Mouse (Mus musculus) urinary bladder, postnatal 10 days (tissue): ENCODE measurements around the gene Hsd17b1.
A peak's percentile ranks its signal among the peaks of the same experiment; 100 is the strongest.
"Not testable (repeated sequence)": the region's sequence is repeated elsewhere in the genome, so short reads cannot be mapped to it uniquely, and the experiment has no call there.

Experiments used
- DNase-seq: peaks from one replicate; pipeline ENCODE4 v3.0.0; 2022; ENCODE audit warnings: low spot score

The Hsd17b1 gene

DNA sequence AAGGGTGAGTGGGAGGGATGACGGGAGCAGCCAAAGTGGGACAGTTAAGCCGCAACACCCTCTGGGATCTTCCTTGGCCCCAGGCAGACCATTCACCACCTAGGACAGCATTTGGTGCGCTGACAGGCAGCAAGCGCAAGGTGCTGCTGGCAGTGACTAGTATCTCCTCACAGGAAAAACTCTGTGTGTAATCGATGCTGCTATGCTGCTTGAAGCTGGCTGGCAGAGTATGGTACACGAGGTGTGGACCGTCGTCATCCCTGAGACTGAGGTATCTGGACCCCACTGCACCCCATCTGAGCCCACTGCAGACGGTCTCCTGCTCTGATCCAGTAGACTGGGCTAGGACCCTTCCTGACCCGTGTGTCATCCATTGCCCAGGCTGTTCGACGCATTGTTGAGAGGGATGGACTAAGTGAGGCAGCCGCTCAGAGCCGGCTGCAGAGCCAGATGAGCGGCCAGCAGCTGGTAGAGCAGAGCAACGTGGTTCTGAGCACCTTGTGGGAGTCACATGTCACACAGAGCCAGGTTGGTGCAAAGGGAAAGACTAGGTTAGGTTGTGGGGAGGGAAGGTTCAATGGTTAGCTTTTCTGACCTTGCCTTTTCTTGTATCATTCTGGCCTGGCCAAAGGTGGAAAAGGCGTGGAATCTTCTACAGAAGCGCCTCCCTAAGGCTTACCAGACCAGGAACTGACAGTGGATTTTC is 7.6 kb downstream of the Hsd17b1 start:
- DNase-seq = no peak

DNA sequence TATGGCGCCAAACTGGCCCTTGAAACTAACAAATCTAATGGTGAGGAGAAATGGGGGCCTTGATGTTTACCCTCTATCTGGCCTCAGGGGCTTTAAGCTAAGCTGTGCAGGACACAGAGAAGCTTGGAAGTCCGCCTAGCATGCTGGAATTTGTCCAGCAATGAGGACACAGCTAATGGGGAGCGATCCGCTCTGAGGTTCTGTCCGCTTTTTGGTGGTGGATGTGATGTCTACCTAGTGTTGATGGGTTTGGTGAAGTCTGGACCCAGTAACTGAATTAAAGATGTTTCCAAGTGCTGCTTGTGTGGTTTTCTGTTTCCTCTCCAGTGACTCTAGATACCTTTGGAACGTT is 8.1 kb downstream of the Hsd17b1 start:
- no peak for DNase-seq

DNA sequence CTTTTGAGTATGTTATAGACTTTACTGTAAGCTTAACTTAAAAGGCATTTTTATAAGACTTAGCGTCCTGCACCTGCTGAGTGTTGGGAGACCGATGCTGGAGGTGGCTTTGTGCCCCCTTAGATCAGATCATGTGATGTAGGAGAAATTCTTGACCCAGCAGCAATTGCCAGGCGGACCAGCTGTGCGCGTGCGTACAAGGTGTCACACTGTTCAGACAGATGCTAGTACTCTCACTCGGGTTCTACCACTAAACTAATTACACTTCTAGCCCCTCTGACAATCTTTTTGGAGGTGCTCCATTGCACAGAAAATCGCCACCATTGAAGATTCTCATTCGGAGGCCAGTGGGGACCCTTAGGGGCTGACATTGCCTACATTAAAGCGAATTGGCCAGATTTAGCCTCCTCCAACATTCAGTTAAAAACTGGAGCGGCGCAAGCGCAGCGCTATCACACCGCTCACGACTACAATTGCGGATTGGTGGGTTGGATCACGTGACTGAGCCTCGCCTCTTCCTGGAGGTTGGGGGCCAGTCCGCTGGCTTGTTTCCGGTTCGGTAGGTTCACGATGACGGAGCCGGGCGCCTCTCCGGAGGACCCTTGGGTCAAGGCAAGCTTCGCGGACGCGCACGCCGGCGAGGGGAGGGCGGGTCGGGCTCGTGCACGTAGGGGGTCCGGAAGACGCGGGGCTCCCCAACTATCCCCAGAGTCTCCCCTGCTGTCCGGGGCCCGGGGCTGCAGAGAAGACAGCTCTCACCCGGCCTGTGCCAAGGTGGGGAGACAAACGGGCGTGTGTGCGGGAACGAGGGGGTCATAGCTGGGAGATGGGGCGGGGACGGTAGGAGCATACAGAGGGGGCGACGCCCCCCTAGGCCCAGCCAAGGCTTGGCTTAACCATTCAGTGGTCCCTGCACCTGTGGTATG is 8.8 kb downstream of the Hsd17b1 start, which contains the start of gene Mlx:
Gene Mlx (plus strand): TSS at position 522 of the 926 bp plus-strand sequence.
- DNase-seq = peak; percentile 64

DNA sequence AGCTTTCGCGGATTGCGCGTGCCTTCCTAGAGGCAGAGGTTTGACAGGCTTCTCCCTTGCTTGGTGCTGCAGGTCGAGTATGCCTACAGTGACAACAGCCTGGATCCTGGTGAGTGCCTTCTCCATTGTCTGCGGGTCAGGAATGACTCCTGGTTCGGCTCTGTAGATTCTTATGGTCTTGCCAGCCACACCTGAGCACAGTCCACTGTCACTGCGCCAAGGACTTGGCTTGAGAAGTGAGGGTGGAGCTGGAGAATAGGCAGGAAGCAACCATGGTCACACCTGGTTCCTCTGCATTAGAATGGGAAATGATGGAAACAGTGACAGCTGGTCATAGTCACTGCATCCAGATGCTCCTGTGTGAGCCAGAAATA is 9.5 kb downstream of the Hsd17b1 start:
- DNase-seq = no peak

DNA sequence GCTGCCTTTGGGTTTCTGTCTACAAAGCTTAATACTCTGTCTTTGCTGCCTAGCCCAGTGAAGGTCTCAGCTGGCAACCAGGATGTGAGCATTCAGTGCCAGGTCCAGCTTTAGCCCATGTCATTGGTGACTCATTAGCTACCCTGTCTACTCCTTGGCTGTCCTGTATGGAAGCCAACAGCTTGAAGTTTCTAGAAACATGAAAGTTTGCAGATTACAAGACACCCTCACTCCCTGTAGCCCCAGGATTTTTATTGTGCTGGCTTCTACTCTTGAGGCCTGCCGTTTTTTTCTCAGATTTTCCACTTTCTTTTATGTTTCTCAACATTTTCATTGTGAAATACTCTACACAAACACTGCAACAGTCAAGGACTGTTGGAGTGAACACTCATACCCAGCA is 11.7 kb downstream of the Hsd17b1 start:
- no peak for DNase-seq

DNA sequence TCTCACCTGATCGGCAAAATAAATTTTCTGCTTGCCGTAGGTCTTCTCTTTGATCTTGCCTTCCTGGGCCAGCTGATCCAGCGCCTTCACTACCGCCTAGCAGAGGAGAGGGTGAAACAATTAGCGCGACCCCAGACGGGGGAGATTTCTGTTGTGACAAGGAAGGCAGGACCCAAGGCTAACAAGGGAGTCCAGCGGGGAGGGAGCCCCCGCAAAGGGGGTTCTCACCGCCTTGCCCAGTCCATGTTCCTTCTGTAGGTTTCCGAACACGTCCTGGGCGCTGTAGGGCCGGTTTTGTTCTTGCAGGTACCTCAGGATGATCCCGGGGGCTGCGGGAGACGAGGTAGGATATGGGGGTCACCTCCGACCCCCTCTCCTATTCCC is 16.7 kb downstream of the Hsd17b1 start:
- no peak for DNase-seq

DNA sequence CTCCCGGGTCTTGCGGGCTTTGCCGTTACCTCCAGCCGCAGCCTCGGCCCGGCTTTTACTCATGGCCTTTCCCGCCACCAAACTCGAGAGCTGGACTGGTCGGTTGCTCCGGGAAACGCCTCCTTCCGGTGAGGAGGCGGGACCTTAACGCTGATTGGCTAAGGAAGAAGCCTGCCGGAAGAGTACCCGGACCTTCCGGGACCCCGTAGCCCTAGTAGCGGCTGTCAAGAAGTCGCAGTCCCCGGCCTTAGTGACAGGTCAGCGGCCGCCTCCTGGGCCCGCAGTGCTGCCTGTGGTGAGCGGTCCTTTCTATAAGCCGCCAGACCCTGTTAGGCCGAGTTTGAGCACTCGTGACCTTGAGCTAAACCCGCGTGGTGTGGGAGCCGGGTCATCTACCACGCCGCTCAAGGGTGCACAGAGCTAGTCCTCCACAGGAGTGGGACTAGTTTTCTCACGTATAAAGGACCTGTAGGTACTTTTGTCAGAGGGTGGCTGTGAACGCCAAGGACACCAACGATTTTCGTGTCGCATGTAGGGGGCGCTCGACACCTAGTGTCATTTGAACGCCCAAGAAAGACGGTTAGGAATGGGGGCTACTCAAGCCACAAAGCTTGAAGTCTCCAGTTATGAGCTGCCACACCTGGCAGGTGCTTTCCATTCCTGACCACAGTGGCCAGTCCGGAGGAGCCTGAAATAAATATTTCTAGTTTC is 17.3 kb downstream of the Hsd17b1 start, which contains the start of gene Psmc3ip:
Gene Psmc3ip (minus strand): TSS at position 123 of the 711 bp plus-strand sequence.
- peak; percentile 64 for DNase-seq

DNA sequence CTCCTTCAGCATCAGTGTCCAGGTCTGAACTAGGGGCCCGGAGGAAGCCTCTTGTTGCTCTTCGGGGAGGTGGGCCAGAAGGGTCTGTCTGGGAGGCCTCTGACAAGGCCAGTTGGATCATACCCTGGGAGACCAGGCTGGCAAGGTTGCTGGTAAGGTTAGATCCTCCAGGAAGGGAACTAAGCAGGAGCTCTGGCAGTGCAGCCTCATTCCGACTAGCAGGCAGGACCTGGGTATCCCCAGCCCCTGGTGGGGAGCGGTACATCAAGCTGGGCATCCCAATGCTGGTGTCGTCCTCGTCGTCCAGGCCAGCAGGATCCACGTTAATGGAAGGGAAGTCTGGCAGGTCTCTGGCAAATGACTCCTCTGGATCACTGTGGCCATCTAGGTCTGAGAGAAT is 20.0 kb downstream of the Hsd17b1 start:
- DNase-seq = no peak

DNA sequence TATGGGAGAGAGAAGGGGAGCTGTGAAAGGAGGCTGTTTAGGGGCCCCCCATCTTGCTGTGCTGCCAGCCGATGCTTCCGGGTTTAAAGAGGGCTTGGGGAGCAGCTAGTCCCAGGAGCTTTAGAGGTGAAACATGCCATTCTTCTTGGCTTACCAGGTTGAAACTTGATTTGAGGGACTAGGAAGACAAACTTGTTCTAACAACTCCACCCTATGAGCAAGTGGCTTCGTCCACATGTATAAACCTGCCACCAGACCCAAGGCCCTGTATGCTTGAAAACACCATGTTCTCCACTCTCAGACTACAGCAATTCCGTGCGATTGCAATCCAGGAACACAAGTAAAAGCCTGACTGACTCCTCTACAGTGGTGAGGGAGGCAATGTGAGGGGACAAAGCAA is 24.8 kb downstream of the Hsd17b1 start:
- no peak for DNase-seq

DNA sequence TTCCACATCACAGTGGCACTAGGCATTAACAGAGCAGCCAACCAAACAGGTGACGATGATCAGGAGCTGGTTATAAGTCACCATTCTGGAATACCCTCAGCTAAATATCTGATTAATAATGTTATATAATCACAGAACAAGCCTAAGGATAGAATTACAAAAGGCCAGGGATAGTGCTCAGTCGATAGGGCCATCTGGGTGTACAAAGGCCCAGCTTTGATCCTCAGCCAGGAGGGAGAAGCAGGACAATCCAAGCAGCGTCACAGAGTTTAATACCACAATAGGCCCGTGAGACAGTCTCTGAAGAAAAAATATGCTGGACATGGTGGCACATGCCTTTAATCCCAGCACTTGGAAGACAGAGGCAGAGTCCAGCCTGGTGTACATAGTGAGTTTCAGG is 31.1 kb downstream of the Hsd17b1 start:
- DNase-seq = no peak

DNA sequence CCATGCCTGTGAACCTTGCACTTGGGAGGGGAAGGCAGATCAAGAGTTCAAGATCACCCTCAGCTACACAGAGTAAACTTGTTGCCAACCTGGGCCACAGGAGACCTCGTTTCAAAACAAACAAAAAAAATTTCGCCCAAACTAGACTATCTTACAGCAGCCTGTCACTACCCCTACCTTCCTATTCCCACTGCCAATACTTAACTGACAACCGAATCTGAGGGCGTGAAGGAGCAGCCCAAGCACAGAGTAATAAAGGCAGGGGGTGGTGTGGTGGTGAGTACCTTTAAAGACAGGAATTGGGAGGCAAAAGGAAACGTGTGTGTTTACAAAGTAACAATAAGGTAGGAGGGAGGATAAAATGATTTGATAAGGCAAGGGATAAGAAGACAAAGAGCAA is 32.5 kb downstream of the Hsd17b1 start:
- no peak for DNase-seq

DNA sequence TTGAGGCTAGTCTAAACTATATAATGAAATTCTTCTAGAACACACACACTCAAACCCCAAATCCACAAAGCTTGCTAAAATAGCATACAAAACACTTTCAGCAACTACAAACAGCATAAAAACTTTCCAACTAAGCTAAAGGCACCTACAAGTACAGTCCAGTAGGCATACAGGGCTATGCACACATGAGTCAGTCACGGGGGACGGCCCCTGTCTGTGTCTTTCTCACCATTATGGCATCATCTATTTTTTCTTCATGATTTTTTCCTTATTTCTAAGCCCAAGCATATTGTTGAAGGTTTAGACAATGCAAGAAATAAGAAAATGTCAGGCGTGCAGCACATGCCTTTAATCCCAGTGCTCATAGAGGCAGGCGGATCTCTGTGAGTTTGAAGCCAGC is 33.0 kb downstream of the Hsd17b1 start:
- no peak for DNase-seq

DNA sequence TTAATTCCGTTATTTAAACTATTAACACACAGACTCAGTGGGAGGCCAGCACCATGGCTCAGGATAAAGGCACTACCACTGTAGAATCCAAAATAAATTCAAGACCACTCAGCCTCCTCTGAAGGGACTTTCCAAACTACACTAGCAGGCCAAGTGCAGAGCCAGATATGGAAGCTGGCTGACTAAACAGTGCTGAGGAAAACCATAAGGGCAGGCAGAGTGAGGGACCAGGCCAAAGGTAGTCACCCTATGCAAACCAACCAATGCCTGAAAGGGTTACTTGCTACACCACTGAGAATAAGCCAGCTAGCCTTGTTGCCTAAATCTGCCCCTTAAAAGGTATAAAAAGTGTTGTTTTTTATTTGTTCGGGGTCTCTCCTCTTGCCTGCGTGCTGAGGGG is 34.0 kb downstream of the Hsd17b1 start:
- DNase-seq = no peak

DNA sequence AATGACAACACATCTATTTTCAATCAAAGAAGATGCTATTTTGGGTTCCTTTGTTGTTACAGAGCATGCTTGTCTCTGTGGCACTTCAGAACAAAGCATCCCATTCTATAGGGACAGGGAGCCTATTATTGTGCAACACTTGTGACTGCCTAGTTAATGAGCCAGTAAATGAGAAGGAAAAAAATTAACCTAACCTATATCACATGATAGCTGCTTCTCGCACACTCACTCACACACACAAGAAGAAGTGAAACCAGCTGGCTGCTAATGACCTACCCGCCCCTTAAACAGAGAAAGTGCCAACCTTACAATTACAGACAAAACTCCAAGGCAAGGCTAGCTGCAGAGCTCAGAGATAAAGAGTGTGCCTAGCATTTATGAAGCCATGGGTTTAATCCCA is 37.4 kb downstream of the Hsd17b1 start:
- no peak for DNase-seq

DNA sequence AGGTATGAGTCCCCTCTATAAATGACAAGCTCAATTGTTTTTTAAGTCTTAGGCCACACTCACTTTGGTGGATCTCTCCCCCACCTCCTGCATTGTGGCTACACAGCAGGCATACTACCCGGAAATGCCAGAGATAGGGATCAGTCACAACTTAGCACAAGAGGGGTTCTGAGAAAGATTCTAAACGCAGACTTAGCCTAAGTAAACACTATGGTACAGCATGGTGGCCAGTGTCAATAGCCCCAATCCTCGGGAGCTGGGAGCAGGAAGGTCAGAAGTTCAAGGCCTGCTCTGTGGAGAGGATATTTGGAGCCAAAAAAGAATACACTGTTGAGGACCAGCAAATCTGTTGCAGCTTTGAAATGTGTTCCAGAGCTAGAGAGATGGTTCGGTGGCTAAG is 39.9 kb downstream of the Hsd17b1 start:
- no peak for DNase-seq

DNA sequence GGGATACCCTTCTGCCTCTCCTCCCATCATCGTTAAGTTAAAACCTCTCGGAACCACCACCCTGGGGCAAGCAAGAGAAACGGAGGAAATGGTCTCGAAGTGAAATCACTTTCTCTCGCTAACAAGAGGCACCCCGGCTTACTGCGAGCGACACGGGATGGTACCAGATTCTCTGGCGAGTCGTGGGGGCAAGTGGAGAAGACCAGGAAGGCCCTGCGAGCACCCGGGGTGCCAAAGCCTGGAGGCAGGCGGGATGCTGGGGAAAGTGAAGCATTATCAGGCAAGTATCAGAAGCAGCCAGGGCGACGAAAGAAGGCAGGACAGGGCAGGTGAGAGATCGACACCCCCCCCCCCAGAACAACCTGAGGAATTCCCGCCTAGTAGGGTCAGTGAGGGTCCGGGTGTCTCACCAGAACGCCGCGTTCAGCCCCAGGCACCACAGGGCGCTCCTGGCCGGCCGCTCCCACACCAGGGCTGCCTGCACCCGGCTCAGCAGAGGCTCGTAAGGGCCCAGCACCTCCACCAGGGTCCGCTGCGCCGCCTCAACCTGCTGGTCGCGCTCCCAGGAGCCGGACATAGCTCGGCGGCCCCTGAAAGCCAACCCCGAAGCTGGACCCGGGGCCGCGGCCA is 41.0 kb downstream of the Hsd17b1 start:
- no peak for DNase-seq

DNA sequence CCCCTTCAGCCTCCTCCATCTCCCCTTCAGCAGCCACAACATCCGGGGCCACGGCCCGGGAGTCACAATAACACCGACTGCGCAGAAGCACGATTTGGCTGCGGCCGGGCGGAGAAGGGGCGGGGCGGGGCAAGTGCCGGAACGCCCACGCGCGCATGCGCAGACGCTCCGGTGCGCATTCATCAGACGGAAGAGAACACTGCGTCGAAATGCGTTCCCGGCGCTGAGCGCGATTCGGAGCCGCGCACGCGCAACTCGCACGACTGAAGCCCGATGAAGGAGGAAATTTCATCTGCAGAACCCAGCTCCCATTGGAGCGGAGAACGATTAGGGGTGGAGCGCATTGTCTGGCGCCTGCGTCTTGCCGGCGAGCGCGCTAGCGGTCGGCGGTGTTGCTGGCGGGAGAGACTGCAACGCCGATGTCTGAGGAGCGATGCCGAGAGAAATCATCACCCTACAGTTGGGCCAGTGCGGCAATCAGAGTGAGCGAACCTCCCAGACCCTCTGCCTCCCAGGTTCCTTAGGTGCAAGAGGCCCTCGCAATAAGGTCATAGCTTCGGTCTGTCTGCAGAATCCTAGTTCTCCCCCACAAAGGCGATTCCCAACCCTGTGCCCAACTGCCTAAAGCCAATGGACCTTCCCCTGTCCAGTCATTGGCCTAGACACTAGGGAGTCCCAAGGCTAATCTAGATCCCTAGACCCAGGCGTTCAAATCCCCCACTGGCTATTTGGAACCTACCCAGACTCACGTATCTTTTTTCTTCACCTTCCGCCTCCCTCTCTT is 41.7 kb downstream of the Hsd17b1 start, which contains the start of the genes Retreg3 and Tubg1:
Gene Retreg3 (minus strand): TSS at position 133 of the 784 bp plus-strand sequence.
Gene Tubg1 (plus strand): TSS at position 178 of the 784 bp plus-strand sequence.
- DNase-seq = peak; percentile 95

DNA sequence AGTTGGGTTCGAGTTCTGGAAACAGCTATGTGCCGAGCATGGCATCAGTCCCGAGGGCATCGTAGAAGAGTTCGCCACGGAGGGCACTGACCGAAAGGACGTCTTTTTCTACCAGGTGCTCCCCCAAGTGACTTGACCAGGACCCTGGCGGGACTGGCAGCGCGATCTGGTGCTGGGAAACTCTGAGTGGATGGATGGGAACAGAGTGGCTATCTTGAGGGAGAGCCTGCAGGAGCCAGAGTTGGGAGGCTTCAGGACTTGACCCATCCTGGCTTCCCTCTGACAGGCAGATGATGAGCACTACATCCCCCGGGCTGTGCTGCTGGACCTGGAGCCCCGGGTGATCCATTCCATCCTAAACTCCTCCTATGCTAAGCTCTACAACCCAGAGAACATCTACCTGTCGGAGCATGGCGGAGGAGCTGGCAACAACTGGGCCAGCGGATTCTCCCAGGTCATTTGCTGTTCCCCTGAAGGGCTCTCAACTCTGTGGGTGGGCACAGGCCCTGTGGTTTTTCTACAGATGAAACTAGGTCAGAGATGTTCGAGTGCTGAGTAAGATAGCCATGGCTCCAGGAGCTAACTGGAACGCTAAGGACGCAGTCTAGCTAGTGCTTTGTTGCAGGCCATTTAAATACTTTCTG is 42.5 kb downstream of the Hsd17b1 start:
- no peak for DNase-seq

DNA sequence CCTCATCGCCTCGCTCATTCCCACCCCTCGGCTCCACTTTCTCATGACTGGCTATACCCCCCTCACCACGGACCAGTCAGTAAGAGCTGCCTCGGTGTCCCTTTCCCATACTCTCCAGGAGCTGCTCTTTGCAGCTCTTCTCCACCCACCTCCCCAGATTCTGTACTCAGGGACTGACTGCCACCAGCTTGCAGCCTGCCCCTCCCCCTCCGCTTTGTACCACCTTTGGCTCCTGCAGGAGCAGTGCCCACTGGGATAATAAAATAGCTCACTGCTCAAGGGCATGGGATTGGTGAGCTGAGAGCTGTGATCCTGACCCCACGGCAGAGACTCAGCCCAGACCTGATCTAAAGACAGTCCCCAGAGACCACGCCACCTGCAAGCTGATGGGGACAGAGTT is 46.3 kb downstream of the Hsd17b1 start:
- not testable (repeated sequence) for DNase-seq

DNA sequence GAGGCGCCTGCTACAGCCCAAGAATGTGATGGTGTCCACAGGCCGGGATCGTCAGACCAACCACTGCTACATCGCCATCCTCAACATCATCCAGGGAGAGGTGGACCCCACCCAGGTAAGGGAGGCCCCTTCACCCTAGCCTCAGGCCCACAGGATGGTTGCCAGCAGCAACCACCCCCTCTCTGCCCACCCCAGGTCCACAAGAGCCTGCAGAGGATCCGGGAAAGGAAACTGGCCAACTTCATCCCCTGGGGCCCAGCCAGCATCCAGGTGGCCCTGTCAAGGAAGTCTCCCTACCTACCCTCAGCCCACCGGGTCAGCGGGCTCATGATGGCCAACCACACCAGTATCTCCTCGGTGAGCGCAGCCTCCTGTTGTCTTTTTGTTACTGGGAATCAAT is 46.8 kb downstream of the Hsd17b1 start:
- DNase-seq = not testable (repeated sequence)

DNA sequence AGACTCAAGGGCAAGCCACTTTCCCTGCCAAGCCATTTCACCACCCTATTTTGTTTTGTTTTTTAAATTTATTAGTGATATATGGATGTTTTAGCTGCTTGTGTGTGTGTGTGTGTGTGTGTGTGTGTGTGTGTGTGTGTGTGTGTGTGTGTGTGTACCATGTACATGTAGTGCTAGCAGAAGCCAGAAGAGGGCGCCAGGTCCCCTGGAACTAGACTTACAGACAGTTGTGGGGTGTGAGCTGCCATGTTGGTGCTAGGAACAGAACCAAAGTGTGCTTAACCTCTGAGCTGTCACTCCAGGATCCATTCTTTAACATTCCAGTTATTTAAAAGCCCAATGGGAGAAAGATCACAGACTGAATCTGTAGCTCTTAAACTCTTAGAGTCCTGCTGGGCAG is 48.9 kb downstream of the Hsd17b1 start:
- no peak for DNase-seq
